ENCODE assay signal across 25 mouse cellular contexts in the genomic region with DNA sequence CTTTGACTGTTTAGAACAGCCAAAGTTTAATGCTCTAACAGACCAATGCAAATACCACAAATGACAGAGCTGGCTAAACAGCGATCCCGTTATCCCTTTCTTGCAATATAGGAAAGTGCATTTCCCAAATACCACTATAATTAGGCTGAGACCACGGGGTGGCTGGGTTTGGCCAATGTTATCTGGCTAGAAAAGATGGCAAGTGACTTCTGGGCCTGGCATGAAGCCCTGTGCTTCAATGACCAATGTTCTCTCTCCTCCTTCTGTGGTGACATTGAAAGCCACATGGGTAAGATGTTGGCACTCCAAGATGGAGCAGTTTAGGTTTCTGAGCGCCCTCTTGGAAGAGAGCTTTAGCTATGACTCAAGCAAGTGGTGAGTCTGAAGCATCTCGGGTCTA.
DNase-seq lines count a peak whose midpoint lies in the region; ATAC-seq and TF ChIP-seq lines count a peak whose summit lies in the region.
"Had no signal": no experiment of that assay in that cellular context is flagged by ENCODE, and none has a peak within 500 bp of the region (broad histone marks: within the 10 kb centered on the region; RNA-seq: fewer than 3 reads in every experiment).

No protein-coding gene starts in this region.

- WGBS in heart, embryonic 12.5 days: 81% methylated on average over 5 of the region's 5 CpGs

- no peak for TF ChIP-seq CTCF in layer of hippocampus, adult 2 months (conservative IDR thresholded peaks at IDR 0.05)

- no peak overlapping the region for H3K4me2 ChIP-seq in heart, embryonic 12.5 days
- H3K4me2 ChIP-seq: forebrain, embryonic 12.5 days; forebrain, embryonic 15.5 days; heart, embryonic 13.5 days; hindbrain, embryonic 14.5 days had no signal

- no peak overlapping the region for H3K9ac ChIP-seq in heart, embryonic 12.5 days
- H3K9ac ChIP-seq: forebrain, embryonic 12.5 days; forebrain, embryonic 15.5 days; heart, embryonic 13.5 days; hindbrain, embryonic 14.5 days had no signal

- no peaks in the 10 kb centered on the region for H3K36me3 ChIP-seq in heart, embryonic 12.5 days
- H3K36me3 ChIP-seq: forebrain, embryonic 12.5 days; forebrain, embryonic 15.5 days; G1E; heart, embryonic 13.5 days had no signal

- H3K27me3 ChIP-seq in heart, embryonic 12.5 days (replicated peaks): no peaks in the 10 kb centered on the region
- H3K27me3 ChIP-seq: CH12.LX; forebrain, embryonic 15.5 days; heart, embryonic 13.5 days had no signal

- DNase-seq in cerebellum, postnatal 10 days: peak; percentile 69 to 77
- no peak for DNase-seq in cerebellum, adult 8-10 months
- DNase-seq in layer of hippocampus, adult 2 months (ENCODE audit: low spot score in 2 of 2): no peak
- no peak for DNase-seq in layer of hippocampus, postnatal 36 days
- DNase-seq in brain, adult 2 months (ENCODE audit: low read depth, low spot score): peak; percentile 50
- DNase-seq: adrenal gland, adult 2 months; adrenal gland, postnatal 14 days; B cell, adult 2 months; embryo, embryonic 11 days; gastrocnemius, postnatal 25 days; heart, adult 18-20 months; heart, postnatal 14 days; heart, postnatal 4 days; kidney, adult 18-20 months had no signal

- H3K27ac ChIP-seq in layer of hippocampus, adult 2 months: peak overlapping the region; percentile 21; the same call in 1 of the 2 replicates
- no peak overlapping the region for H3K27ac ChIP-seq in heart, embryonic 12.5 days (ENCODE audit: poor library complexity, severe bottlenecking)
- H3K27ac ChIP-seq: forebrain, embryonic 12.5 days; forebrain, embryonic 15.5 days; heart, embryonic 13.5 days; hindbrain, embryonic 14.5 days; hindbrain, postnatal 0 days had no signal

- H3K9me3 ChIP-seq in heart, embryonic 12.5 days (replicated peaks): no peaks in the 10 kb centered on the region
- H3K9me3 ChIP-seq: forebrain, embryonic 12.5 days; forebrain, embryonic 15.5 days; G1E; heart, embryonic 13.5 days had no signal

- H3K4me1 ChIP-seq in heart, embryonic 12.5 days (replicated peaks): peaks cover 13% of the 10 kb centered on the region
- H3K4me1 ChIP-seq: forebrain, embryonic 15.5 days had no signal

- H3K4me3 ChIP-seq in layer of hippocampus, adult 2 months: no peak overlapping the region
- no peak overlapping the region for H3K4me3 ChIP-seq in heart, embryonic 12.5 days
- H3K4me3 ChIP-seq: erythroblast, embryonic 14.5 days; forebrain, embryonic 12.5 days; forebrain, embryonic 15.5 days; heart, embryonic 13.5 days had no signal

- no peak for ATAC-seq in heart, embryonic 12.5 days (ENCODE audit: insufficient number of reproducible peaks, low FRiP score)
- ATAC-seq: forebrain, embryonic 15.5 days; inflammation-experienced regulatory T-cells, adult 6 months; intestine, embryonic 16.5 days had no signal

Comparison
In these comparisons a context has a peak if more than half of its experiments do, and no peak if none do; other contexts are left out.
1. DNase-seq: peak in cerebellum, postnatal 10 days (2 of 2) and brain, adult 2 months (single experiment); none in cerebellum, adult 8-10 months (single experiment), layer of hippocampus, adult 2 months (0 of 2) and layer of hippocampus, postnatal 36 days (0 of 2).